Mouse (Mus musculus) kidney, postnatal 36 days (tissue): Measurements from ENCODE around the gene Nagpa.
"Not testable (repeated sequence)": the region's sequence is repeated elsewhere in the genome, so short reads cannot be mapped to it uniquely, and the experiment has no call there.

ENCODE experiments used
- DNase-seq, 2 experiments: peaks; one replicate each; pipeline ENCODE4 v3.0.0; 2021 to 2022; ENCODE audit warnings: mixed read lengths in 2 of 2

Nagpa gene

GRCm38 (mm10) chr16:5203668-5204433 lies at the start of gene Nagpa:
Gene Nagpa (minus strand): TSS chr16:5204012.
- peak; percentile 86 to 92 for DNase-seq

- DNase-seq, result no peak
Measured at GRCm38 (mm10) chr16:5252260-5252659, 48.4 kb upstream of the Nagpa start.

- DNase-seq, result no peak
Measured at GRCm38 (mm10) chr16:5250891-5251290, 47.1 kb upstream of the Nagpa start.

- DNase-seq, result peak; percentile 65 to 85
Measured at GRCm38 (mm10) chr16:5244411-5244810, 40.6 kb upstream of the Nagpa start.

- no peak for DNase-seq
Measured at GRCm38 (mm10) chr16:5242882-5243281, 39.1 kb upstream of the Nagpa start.

GRCm38 (mm10) chr16:5242355-5242754 lies 38.5 kb upstream of the Nagpa start:
- DNase-seq, result no peak

GRCm38 (mm10) chr16:5233418-5234313 lies 29.9 kb upstream of the Nagpa start, which contains the start of gene Alg1:
Gene Alg1 (plus strand): TSS chr16:5233621.
- peak; percentile 95 to 97 for DNase-seq

- DNase-seq, result no peak
Measured at GRCm38 (mm10) chr16:5232982-5233381, 29.2 kb upstream of the Nagpa start.

- DNase-seq, result not testable (repeated sequence)
Measured at GRCm38 (mm10) chr16:5228103-5228502, 24.3 kb upstream of the Nagpa start.

- not testable (repeated sequence) for DNase-seq
Measured at GRCm38 (mm10) chr16:5227501-5227900, 23.7 kb upstream of the Nagpa start.

GRCm38 (mm10) chr16:5226534-5226933 lies 22.7 kb upstream of the Nagpa start:
- DNase-seq, result peak; percentile 25 to 29

- DNase-seq, result peak; percentile 64 to 66
Measured at GRCm38 (mm10) chr16:5222140-5222539, 18.3 kb upstream of the Nagpa start, which contains the start of gene AU021092. Gene AU021092 (minus strand): TSS chr16:5222299.

- peak in 1 of 2 experiments; percentile 23 for DNase-seq
Measured at GRCm38 (mm10) chr16:5221403-5221802, 17.6 kb upstream of the Nagpa start.

GRCm38 (mm10) chr16:5217341-5218133 lies 13.7 kb upstream of the Nagpa start:
- peak; percentile 79 to 85 for DNase-seq

- no peak for DNase-seq
Measured at GRCm38 (mm10) chr16:5216686-5217085, 12.9 kb upstream of the Nagpa start.

GRCm38 (mm10) chr16:5214126-5214525 lies 10.3 kb upstream of the Nagpa start:
- no peak for DNase-seq

- no peak for DNase-seq
Measured at GRCm38 (mm10) chr16:5212150-5212549, 8.3 kb upstream of the Nagpa start.

GRCm38 (mm10) chr16:5210365-5210764 lies 6.6 kb upstream of the Nagpa start:
- no peak for DNase-seq

- no peak for DNase-seq
Measured at GRCm38 (mm10) chr16:5206051-5206450, 2.2 kb upstream of the Nagpa start.

- no peak for DNase-seq
Measured at GRCm38 (mm10) chr16:5205431-5205970, 1.7 kb upstream of the Nagpa start.

- peak in 1 of 2 experiments; percentile 51 for DNase-seq
Measured at GRCm38 (mm10) chr16:5203200-5203599, 612 bp downstream of the Nagpa start.

- DNase-seq, result peak; percentile 64 to 79
Measured at GRCm38 (mm10) chr16:5202681-5203080, 1.1 kb downstream of the Nagpa start.
